Mouse (Mus musculus) C2C12 (cell line): ENCODE measurements around the gene March9. TPM values are rescaled to one million over a fixed set of nuclear protein-coding genes. Genes with fewer than 3 reads are reported as not detected.

Experiments used
- H3K27me3 ChIP-seq: one replicate; pipeline ENCODE4 v1.6.1; 2011; ENCODE audit not compliant: control insufficient read depth, insufficient read depth, insufficient read length
- H3K36me3 ChIP-seq: one replicate; pipeline ENCODE4 v1.6.1; 2011; ENCODE audit not compliant: control insufficient read depth, insufficient read depth
- H3K4me3 ChIP-seq: one replicate; pipeline ENCODE4 v1.5.1; 2011; ENCODE audit warnings: mild to moderate bottlenecking, control low read depth; ENCODE audit not compliant: poor library complexity, insufficient read depth, severe bottlenecking
- H3K79me2 ChIP-seq: one replicate; pipeline ENCODE4 v1.6.1; 2011; ENCODE audit not compliant: control insufficient read depth, insufficient read depth
- H3K79me3 ChIP-seq: one replicate; pipeline ENCODE4 v1.6.1; 2011; ENCODE audit warnings: low read depth, control low read depth
- H3ac ChIP-seq: one replicate; pipeline ENCODE3; 2011; ENCODE audit warnings: low read depth; ENCODE audit not compliant: control insufficient read depth, insufficient read length
- CEBPB ChIP-seq: IDR thresholded peaks from one replicate; pipeline ENCODE4 v1.6.1; 2011; ENCODE audit warnings: low read depth, mild to moderate bottlenecking, control low read depth, moderate library complexity
- CTCF ChIP-seq: IDR thresholded peaks from one replicate; pipeline ENCODE4 v1.5.1; 2011; ENCODE audit not compliant: control insufficient read depth, insufficient read depth, insufficient read length
- FOSL1 ChIP-seq: IDR thresholded peaks from one replicate; pipeline ENCODE4 v1.8.0; 2011; ENCODE audit warnings: mild to moderate bottlenecking, low read length; ENCODE audit not compliant: poor library complexity, insufficient read depth, severe bottlenecking
- MAX ChIP-seq: IDR thresholded peaks from one replicate; pipeline ENCODE4 v1.6.1; 2011; ENCODE audit warnings: mild to moderate bottlenecking, control low read depth
- MYOD1 ChIP-seq: IDR thresholded peaks from one replicate; pipeline ENCODE4 v1.6.1; 2011; ENCODE audit warnings: low read depth; ENCODE audit not compliant: control insufficient read depth, insufficient read length
- MYOG ChIP-seq: IDR thresholded peaks from one replicate; pipeline ENCODE4 v1.6.1; 2011; ENCODE audit not compliant: control insufficient read depth, insufficient read length; ENCODE audit errors: extremely low read depth
- USF1 ChIP-seq: IDR thresholded peaks from one replicate; pipeline ENCODE4 v1.6.1; 2011; ENCODE audit warnings: low read depth, mild to moderate bottlenecking, control low read depth, moderate library complexity
- polyA plus RNA-seq: library from polyadenylated mRNA; unstranded; fragments of >200 nt; fragmentation: generic; extraction: Trizol; gene quantifications from one replicate; pipeline ENCODE4 v1.2.1, GENCODE M21; 2012; ENCODE audit warnings: missing spikeins

Gene March9
- polyA plus RNA-seq, 1 experiment, result 3.0 TPM

- H3K79me3 ChIP-seq, result no peaks in the 10 kb centered on the region
- no peak overlapping the region for H3ac ChIP-seq
- no peaks in the 10 kb centered on the region for H3K79me2 ChIP-seq
- H3K27me3 ChIP-seq, result peaks cover 17% of the 10 kb centered on the region
- peaks cover 12% of the 10 kb centered on the region for H3K36me3 ChIP-seq
- H3K4me3 ChIP-seq, result no peak overlapping the region
- TF ChIP-seq MYOG (no peak), FOSL1 (no peak), MYOD1 (no peak), CTCF (no peak), USF1 (no peak), CEBPB (no peak), MAX (no peak)
Measured at GRCm38 (mm10) chr10:127049395-127050118, 10.4 kb downstream of the March9 start.

- peaks cover 3% of the 10 kb centered on the region for H3K79me2 ChIP-seq
- H3K27me3 ChIP-seq, result peaks cover 17% of the 10 kb centered on the region
- no peak overlapping the region for H3K4me3 ChIP-seq
- no peak for TF ChIP-seq MAX
- no peak for TF ChIP-seq MYOD1
- no peak for TF ChIP-seq CEBPB
- TF ChIP-seq USF1, result no peak
- no peak for TF ChIP-seq FOSL1
- TF ChIP-seq CTCF, result no peak
- no peak for TF ChIP-seq MYOG
- H3K36me3 ChIP-seq, result peaks cover 18% of the 10 kb centered on the region
- no peaks in the 10 kb centered on the region for H3K79me3 ChIP-seq
- H3ac ChIP-seq, result no peak overlapping the region
Measured at GRCm38 (mm10) chr10:127048608-127049394, 11.2 kb downstream of the March9 start.

DNA sequence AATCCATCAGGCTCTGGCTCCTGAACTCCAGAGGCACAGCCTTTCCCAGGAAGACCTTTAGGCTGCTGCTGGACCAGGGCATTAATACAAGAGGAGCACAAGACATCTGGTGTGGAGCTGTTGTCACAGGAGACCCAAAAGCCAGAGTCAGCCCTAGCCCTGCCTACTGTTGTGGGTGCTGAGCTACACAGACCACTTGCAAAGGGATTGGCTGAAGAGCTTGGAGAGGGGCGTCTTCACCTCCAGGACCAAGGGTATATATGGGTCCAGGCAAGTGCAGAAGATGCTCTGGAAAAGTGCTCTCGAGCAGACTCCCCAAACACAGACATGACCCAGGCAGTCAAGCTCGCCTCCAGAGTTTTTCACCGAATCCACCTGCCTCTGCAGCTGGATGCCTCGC, 12.0 kb downstream of the March9 start, which contains the start of gene Cyp27b1:
Gene Cyp27b1, plus strand, starts transcription at position 297 of the 400 bp plus-strand sequence.
- no peak for TF ChIP-seq CEBPB
- TF ChIP-seq CTCF, result no peak
- no peak for TF ChIP-seq FOSL1
- TF ChIP-seq MAX, result no peak
- no peak for TF ChIP-seq MYOG
- no peak for TF ChIP-seq USF1
- TF ChIP-seq MYOD1, result no peak
- Histone ChIP-seq H3K36me3 (peaks cover 27% of the 10 kb centered on the region), H3ac (no peak within 1 kb of the TSS), H3K4me3 (no peak within 1 kb of the TSS), H3K79me2 (peaks cover 11% of the 10 kb centered on the region), H3K79me3 (peaks cover 2% of the 10 kb centered on the region), H3K27me3 (peaks cover 17% of the 10 kb centered on the region)

DNA sequence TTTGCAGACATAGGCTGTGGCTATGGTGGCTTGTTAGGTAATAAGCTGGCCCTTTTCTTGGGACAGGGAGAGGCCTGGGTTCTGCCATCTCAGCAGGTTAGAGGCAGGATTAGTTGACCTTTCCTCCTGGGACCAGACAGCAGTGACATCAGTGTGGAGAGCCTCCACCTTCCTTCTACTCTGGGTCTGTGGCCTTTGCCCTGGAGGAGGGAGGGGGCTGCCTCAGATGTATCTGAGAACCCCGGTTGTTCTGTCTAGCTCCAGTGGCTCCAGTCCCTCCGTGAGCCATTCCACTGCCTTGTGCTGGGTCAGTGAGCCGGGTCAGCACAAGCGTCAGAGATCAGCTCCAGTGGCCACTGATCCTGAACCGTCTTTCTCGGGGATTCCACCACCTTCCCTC, 16.8 kb downstream of the March9 start:
- peak overlapping the region; percentile 71 for H3K4me3 ChIP-seq
- H3K79me2 ChIP-seq, result peaks cover 21% of the 10 kb centered on the region
- H3K36me3 ChIP-seq, result peaks cover 27% of the 10 kb centered on the region
- TF ChIP-seq MYOG, result no peak
- TF ChIP-seq USF1, result no peak
- no peak for TF ChIP-seq CEBPB
- no peak for TF ChIP-seq MYOD1
- no peak for TF ChIP-seq CTCF
- no peak for TF ChIP-seq MAX
- no peak for TF ChIP-seq FOSL1
- H3ac ChIP-seq, result peak overlapping the region; percentile 8
- H3K27me3 ChIP-seq, result no peaks in the 10 kb centered on the region
- peaks cover 2% of the 10 kb centered on the region for H3K79me3 ChIP-seq

GRCm38 (mm10) chr10:127042468-127043115, 17.4 kb downstream of the March9 start:
- Histone ChIP-seq H3ac (peak overlapping the region; percentile 40), H3K27me3 (no peaks in the 10 kb centered on the region), H3K79me2 (peaks cover 21% of the 10 kb centered on the region), H3K4me3 (peak overlapping the region; percentile 71), H3K79me3 (peaks cover 2% of the 10 kb centered on the region), H3K36me3 (peaks cover 27% of the 10 kb centered on the region)
- TF ChIP-seq MAX (no peak), MYOG (no peak), USF1 (no peak), CTCF (no peak), MYOD1 (no peak), CEBPB (no peak), FOSL1 (no peak)
